Mouse (Mus musculus) monocyte, adult 2 months (primary cell): ENCODE results near the gene Psmd4.
"Not testable (repeated sequence)": the region's sequence is repeated elsewhere in the genome, so short reads cannot be mapped to it uniquely, and the experiment has no call there.

ENCODE experiments used
- DNase-seq, 2 experiments: peaks; one replicate each; pipeline ENCODE4 v3.0.0; 2022; ENCODE audit warnings: low spot score in 2 of 2, low read depth in 1 of 2

The Psmd4 gene

GRCm38 (mm10) chr3:95042166-95042837 is at the start of gene Psmd4:
Psmd4 (minus strand) TSS chr3:95042614.
- peak; percentile 91 to 92 for DNase-seq

- no peak for DNase-seq
These were observed 45.7 kb upstream of the Psmd4 start for GRCm38 (mm10) chr3:95088071-95088470.

- DNase-seq: no peak
These were observed 29.2 kb upstream of the Psmd4 start for GRCm38 (mm10) chr3:95071606-95072005.

GRCm38 (mm10) chr3:95066570-95066969 is 24.2 kb upstream of the Psmd4 start:
- DNase-seq: no peak

GRCm38 (mm10) chr3:95066095-95066494 is 23.7 kb upstream of the Psmd4 start:
- no peak for DNase-seq

GRCm38 (mm10) chr3:95065553-95065952 is 23.1 kb upstream of the Psmd4 start:
- no peak for DNase-seq

- DNase-seq: no peak
These were observed 21.3 kb upstream of the Psmd4 start for GRCm38 (mm10) chr3:95063741-95064140.

GRCm38 (mm10) chr3:95058078-95058477 is 15.7 kb upstream of the Psmd4 start:
- no peak for DNase-seq

- no peak for DNase-seq
These were observed 13.9 kb upstream of the Psmd4 start for GRCm38 (mm10) chr3:95056275-95056674.

- no peak for DNase-seq
These were observed 12.3 kb upstream of the Psmd4 start for GRCm38 (mm10) chr3:95054481-95055260.

GRCm38 (mm10) chr3:95053701-95054100 is 11.3 kb upstream of the Psmd4 start:
- no peak for DNase-seq

- peak in 1 of 2 experiments; percentile 10 for DNase-seq
These were observed 10.5 kb upstream of the Psmd4 start for GRCm38 (mm10) chr3:95052959-95053358.

GRCm38 (mm10) chr3:95047914-95048313 is 5.5 kb upstream of the Psmd4 start:
- no peak for DNase-seq

GRCm38 (mm10) chr3:95046462-95047057 is 4.1 kb upstream of the Psmd4 start:
- no peak for DNase-seq

- no peak for DNase-seq
These were observed 837 bp upstream of the Psmd4 start for GRCm38 (mm10) chr3:95043251-95043650.

GRCm38 (mm10) chr3:95042838-95043229 is 420 bp upstream of the Psmd4 start:
- DNase-seq: no peak

- DNase-seq: no peak
These were observed 789 bp downstream of the Psmd4 start for GRCm38 (mm10) chr3:95041625-95042024.

- no peak for DNase-seq
These were observed 12.5 kb downstream of the Psmd4 start for GRCm38 (mm10) chr3:95029953-95030352.

GRCm38 (mm10) chr3:95029291-95029827 is 13.1 kb downstream of the Psmd4 start:
- DNase-seq: not testable (repeated sequence)

- no peak for DNase-seq
These were observed 13.8 kb downstream of the Psmd4 start for GRCm38 (mm10) chr3:95028603-95029002.

- no peak for DNase-seq
These were observed 14.7 kb downstream of the Psmd4 start for GRCm38 (mm10) chr3:95027701-95028100.
